Mouse (Mus musculus): Measurements from ENCODE around the gene Btrc.

GRCm38 (mm10) chr19:45411000-45411399, 47.5 kb downstream of the Btrc start:
- TF ChIP-seq CTCF (IDR thresholded peaks at IDR 0.05; ENCODE audit: control insufficient read depth, insufficient read depth, insufficient read length) (no peak), MAX (IDR thresholded peaks at IDR 0.05) (no peak), CEBPB (IDR thresholded peaks at IDR 0.05; ENCODE audit: low read depth) (no peak), FOSL1 (IDR thresholded peaks at IDR 0.05; ENCODE audit: insufficient read depth, low read length, poor library complexity, severe bottlenecking) (no peak), USF1 (IDR thresholded peaks at IDR 0.05; ENCODE audit: low read depth) (no peak), MYOG (IDR thresholded peaks at IDR 0.05; ENCODE audit: control insufficient read depth, extremely low read depth, insufficient read length) (no peak), MYOD1 (IDR thresholded peaks at IDR 0.05; ENCODE audit: control insufficient read depth, insufficient read length, low read depth) (no peak)

All from C2C12 (cell line).